Mouse (Mus musculus) ES-Bruce4 (cell line): ENCODE data around the gene Otub2.

Experiments used
- CTCF ChIP-seq: IDR thresholded peaks from one replicate; pipeline ENCODE4 v1.8.1; 2011; ENCODE audit warnings: low read depth, low read length
- EP300 ChIP-seq: IDR thresholded peaks from 2 replicates; pipeline ENCODE4 v1.6.1; 2011; ENCODE audit warnings: low read depth, low read length; ENCODE audit not compliant: insufficient read depth
- POLR2A ChIP-seq: IDR thresholded peaks from one replicate; pipeline ENCODE4 v1.8.1; 2011; ENCODE audit warnings: low read length; ENCODE audit not compliant: insufficient read depth

GRCm38 (mm10) chr12:103368777-103369176 is 19.7 kb upstream of the Otub2 start:
- TF ChIP-seq POLR2A (no peak), EP300 (no peak), CTCF (no peak)
